Mouse (Mus musculus) embryonic facial prominence, embryonic 12.5 days (tissue): ENCODE measurements around the gene Mta2. TPM values are rescaled to one million over a fixed set of nuclear protein-coding genes. Genes with fewer than 3 reads are reported as not detected.

Experiments used
- ATAC-seq: fragments of 200-750 bp; cut with Nextera tagmentation; 2 replicates; pipeline ENCODE4 v1.8.0; 2017; ENCODE audit not compliant: insufficient number of reproducible peaks, insufficient read depth, low FRiP score, low TSS enrichment
- H3K27ac ChIP-seq: fragments of 300-500 bp; sonication (generic); 2 replicates; pipeline ENCODE4 v1.5.1; 2016; ENCODE audit warnings: mild to moderate bottlenecking
- H3K27me3 ChIP-seq: fragments of 300-500 bp; sonication (generic); 2 replicates; pipeline ENCODE4 v1.6.1; 2016; ENCODE audit warnings: mild to moderate bottlenecking, moderate library complexity
- H3K36me3 ChIP-seq: fragments of 300-500 bp; sonication (generic); 2 replicates; pipeline ENCODE4 v1.6.1; 2016; ENCODE audit warnings: mild to moderate bottlenecking
- H3K4me1 ChIP-seq: fragments of 300-500 bp; sonication (generic); 2 replicates; pipeline ENCODE4 v1.6.1; 2016
- H3K4me2 ChIP-seq: fragments of 300-500 bp; sonication (generic); replicated peaks from 2 replicates; pipeline ENCODE4 v1.6.1; 2016; ENCODE audit warnings: mild to moderate bottlenecking, moderate library complexity
- H3K4me3 ChIP-seq: fragments of 300-500 bp; sonication (generic); 2 replicates; pipeline ENCODE4 v1.5.1; 2016; ENCODE audit warnings: mild to moderate bottlenecking
- H3K9ac ChIP-seq: fragments of 300-500 bp; sonication (generic); 2 replicates; pipeline ENCODE4 v1.6.1; 2016; ENCODE audit warnings: mild to moderate bottlenecking, moderate library complexity
- H3K9me3 ChIP-seq: fragments of 300-500 bp; sonication (generic); 2 replicates; pipeline ENCODE4 v1.6.1; 2016; ENCODE audit warnings: mild to moderate bottlenecking, moderate library complexity
- WGBS: fragments of 180-500 bp; shearing (Covaris S2); methylation state at CpG from one replicate; pipeline ENCODE4 v1.1.7; 2016; 5-methylcytosine and 5-hydroxymethylcytosine counted together
- polyA plus RNA-seq: library from polyadenylated mRNA; unstranded; fragments of >200 nt; fragmentation: Nextera tagmentation; extraction: Ambion mirVana; gene quantifications from 2 replicates; pipeline ENCODE4 v1.2.1, GENCODE M21; 2016

Mta2 gene
- polyA plus RNA-seq, 1 experiment from 2014 or later = 202 TPM

DNA sequence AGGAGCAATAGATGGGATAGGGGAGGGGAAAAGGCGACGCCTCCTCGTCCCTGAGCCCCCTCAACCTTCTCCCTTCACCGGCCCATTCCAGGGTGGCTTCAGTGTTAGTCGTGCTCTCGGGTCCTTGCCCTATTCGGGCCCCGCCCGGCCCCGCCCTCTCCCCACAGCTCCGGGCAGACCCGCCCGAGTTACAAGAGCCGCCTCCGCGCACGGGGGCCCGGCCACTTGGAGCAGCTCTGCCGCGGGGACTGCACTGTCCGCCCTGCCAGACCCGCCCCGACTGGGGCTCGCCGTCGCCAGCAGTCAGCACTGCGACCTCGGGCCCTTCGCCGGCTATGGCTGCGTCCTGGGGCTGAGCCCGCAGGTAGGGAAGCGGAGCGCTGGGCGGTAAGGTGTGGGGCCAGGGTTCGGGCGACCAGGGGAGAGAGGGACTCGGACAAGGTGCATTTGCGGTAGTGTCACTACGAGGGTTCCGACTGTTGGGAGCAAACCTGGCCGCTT, 47.4 kb downstream of the Mta2 start, which contains the start of gene Ahnak:
Gene Ahnak, plus strand, starts transcription at position 219 of the 501 bp plus-strand sequence.
- Histone ChIP-seq H3K9me3 (no peaks in the 10 kb centered on the region), H3K27me3 (no peaks in the 10 kb centered on the region), H3K9ac (peak within 1 kb of the TSS; percentile 88), H3K27ac (peak within 1 kb of the TSS; percentile 97), H3K4me3 (peak within 1 kb of the TSS; percentile 69), H3K36me3 (no peaks in the 10 kb centered on the region), H3K4me2 (peak within 1 kb of the TSS; percentile 68), H3K4me1 (peaks cover 57% of the 10 kb centered on the region)
- WGBS = under 1% methylated on average over 39 of the region's 42 CpGs
- peak; percentile 31 for ATAC-seq

DNA sequence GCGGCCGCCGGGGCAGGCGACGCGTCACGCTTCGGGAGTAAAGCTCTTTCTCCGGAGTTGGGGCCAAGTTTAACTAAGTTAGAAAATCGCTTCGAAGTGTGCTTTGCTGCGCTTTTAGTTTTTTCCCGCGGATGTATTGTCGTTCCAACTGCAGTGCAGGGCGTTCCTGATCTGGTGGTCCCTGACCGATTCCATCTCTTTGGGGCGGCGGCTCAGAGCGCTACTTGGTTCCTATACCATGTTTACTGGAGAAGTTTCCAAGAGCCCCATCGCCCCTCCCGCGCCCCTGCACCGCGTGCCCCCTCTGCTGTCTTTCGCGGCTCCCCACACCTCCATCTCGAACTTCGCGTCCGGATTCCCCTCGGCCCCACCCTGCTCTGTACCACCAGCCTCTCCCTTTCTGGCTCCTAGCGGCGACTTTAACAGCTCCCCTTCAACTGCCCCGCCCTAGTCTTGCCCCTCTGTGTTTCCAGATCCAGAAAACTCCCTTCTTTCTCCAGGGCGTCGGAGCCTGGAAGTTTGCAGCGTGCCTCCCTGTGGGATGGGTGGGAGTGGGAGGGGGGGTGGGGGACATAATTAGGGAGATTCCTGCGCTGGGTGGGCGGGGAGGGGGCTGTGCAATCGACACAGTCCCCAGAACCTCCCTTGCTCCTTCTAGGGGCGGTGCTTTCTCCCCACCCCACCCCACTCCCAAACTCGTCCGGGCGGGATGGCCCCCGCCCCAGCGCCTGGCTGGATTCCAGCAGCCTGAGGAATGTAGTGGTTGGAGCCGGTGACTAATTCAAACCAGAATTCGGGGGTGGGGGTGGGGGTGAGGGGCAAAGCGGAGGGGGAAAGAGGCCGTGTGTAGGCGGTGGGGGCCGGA, 48.1 kb downstream of the Mta2 start:
- no peaks in the 10 kb centered on the region for H3K36me3 ChIP-seq
- WGBS = under 1% methylated on average over 52 of the region's 53 CpGs
- peak; percentile 87 for ATAC-seq
- peaks cover 50% of the 10 kb centered on the region for H3K4me1 ChIP-seq
- no peaks in the 10 kb centered on the region for H3K9me3 ChIP-seq
- H3K27me3 ChIP-seq = no peaks in the 10 kb centered on the region
- peak overlapping the region; percentile 97 for H3K27ac ChIP-seq
- peak overlapping the region; percentile 69 for H3K4me3 ChIP-seq
- peak overlapping the region; percentile 88 for H3K9ac ChIP-seq
- H3K4me2 ChIP-seq = peak overlapping the region; percentile 68

DNA sequence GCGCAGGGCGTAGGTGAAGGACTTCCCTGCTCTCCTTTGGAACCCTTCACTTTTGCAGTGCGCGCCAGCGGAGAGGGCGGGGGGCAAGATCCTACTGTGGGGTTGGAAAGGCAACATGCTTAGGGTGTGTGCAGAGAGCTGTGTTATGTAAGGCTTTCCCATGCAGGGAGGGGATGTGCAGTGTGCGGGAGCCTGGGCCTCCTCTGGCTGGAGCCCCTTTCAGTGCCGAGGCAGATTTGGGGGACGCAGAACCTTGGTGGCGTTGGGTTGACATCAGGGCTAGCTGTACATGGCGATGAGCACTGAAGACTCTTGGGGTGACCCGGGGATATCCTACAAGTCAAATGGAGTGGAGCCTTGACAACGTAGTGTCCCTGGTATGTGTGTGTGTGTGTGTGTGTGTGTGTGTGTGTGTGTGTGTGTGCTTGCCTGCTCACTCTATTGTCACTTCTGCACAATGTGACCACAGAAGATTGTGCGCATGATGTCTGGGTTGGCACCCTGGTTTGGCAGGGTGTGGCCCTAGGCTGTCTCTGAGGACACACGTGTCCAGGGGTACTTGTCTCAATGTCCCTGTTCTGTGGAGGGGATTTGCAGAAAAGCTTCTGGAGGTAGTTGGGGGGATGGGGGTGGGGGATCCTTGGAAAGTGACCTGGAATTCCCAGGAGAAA, 48.9 kb downstream of the Mta2 start:
- Histone ChIP-seq H3K9ac (peak overlapping the region; percentile 88), H3K9me3 (no peaks in the 10 kb centered on the region), H3K36me3 (no peaks in the 10 kb centered on the region), H3K4me2 (peak overlapping the region; percentile 68), H3K27me3 (no peaks in the 10 kb centered on the region), H3K27ac (peak overlapping the region; percentile 97), H3K4me3 (peak overlapping the region; percentile 69), H3K4me1 (peaks cover 46% of the 10 kb centered on the region)
- WGBS = 11% methylated on average over 15 of the region's 15 CpGs
- peak; percentile 74 for ATAC-seq

DNA sequence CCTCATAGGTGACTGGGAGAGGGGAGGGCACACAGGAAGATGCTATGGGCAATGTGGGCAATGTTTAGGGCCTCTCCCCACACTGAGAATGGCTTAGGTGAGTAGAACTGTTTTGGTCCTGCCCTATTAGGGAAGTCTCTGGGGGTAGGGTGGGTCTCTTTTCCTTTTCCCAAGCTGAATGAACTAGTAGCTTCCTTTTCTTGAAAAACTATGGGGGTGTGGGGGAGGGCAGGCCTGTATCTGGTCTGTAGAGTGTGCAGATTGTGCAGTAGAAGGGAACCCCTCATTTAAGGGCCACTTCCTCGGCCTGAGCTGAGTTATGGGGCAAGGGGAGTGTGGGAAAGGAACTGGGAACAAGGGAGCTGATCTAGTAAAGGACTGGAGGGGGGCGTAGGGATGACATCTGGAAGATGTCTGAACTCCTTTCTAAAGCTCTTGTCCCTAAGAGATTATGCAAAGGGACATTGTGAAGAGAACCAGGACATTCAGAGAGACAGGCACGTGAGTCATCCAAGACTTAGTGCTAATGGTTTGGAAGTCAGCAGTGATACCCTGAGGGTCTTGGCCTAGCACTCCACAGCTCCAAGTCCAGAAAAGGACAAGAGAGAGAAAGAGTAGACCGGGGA, 49.7 kb downstream of the Mta2 start:
- peaks cover 49% of the 10 kb centered on the region for H3K4me1 ChIP-seq
- H3K27ac ChIP-seq = peak overlapping the region; percentile 97
- peak overlapping the region; percentile 88; the same call in 1 of the 2 replicates for H3K9ac ChIP-seq
- WGBS = 58% methylated on average over 4 of the region's 4 CpGs
- no peaks in the 10 kb centered on the region for H3K36me3 ChIP-seq
- peak overlapping the region; percentile 69 for H3K4me3 ChIP-seq
- H3K9me3 ChIP-seq = no peaks in the 10 kb centered on the region
- ATAC-seq = no peak
- H3K27me3 ChIP-seq = no peaks in the 10 kb centered on the region
- peak overlapping the region; percentile 68 for H3K4me2 ChIP-seq

DNA sequence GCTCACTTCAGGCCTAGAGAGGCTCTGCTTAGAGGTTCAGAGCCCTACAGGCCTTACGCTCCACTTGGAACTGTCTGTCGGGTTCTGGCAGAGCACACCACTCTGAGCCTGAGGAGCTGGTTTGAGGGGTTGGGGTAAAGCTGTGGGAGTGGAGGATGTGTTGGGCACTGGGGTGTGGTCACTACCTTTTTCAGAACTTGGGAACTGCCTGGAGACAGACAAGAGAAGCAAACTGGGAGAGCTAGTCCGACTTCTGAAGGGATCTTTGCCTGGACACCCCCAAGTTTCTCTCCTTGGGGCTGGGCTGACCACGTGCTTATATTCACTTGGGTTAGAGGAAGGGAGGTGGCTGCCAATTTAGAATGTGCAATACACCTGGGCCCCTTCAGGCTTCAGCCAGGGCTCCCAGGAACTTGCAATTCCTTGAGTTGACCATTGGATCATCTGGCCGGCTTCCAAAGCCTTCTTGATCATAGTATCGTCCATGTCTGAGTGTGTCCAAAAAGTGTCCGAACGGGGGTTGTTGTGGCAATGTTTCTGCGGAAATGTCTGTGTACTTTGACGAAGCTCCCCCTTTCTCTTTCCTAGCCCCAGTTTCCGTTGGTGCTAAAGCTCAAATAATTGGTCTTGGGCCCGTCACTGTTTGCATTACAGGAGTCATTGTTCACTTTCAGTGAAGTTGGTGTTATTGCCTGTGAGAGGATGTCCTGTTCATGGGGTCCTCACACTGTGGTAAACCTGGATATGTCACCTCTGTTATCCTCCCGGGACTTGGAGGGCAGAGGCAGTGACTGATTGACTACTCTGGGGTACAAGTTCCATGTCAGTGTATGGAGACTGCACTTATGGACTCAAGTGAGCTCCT, 50.4 kb downstream of the Mta2 start:
- H3K4me1 ChIP-seq = peaks cover 55% of the 10 kb centered on the region
- WGBS = 77% methylated on average over 13 of the region's 13 CpGs
- H3K9ac ChIP-seq = no peak overlapping the region
- peak overlapping the region; percentile 69; the same call in 1 of the 2 replicates for H3K4me3 ChIP-seq
- no peaks in the 10 kb centered on the region for H3K9me3 ChIP-seq
- ATAC-seq = no peak
- no peaks in the 10 kb centered on the region for H3K27me3 ChIP-seq
- peak overlapping the region; percentile 64 for H3K27ac ChIP-seq
- H3K4me2 ChIP-seq = peak overlapping the region; percentile 68
- H3K36me3 ChIP-seq = no peaks in the 10 kb centered on the region

DNA sequence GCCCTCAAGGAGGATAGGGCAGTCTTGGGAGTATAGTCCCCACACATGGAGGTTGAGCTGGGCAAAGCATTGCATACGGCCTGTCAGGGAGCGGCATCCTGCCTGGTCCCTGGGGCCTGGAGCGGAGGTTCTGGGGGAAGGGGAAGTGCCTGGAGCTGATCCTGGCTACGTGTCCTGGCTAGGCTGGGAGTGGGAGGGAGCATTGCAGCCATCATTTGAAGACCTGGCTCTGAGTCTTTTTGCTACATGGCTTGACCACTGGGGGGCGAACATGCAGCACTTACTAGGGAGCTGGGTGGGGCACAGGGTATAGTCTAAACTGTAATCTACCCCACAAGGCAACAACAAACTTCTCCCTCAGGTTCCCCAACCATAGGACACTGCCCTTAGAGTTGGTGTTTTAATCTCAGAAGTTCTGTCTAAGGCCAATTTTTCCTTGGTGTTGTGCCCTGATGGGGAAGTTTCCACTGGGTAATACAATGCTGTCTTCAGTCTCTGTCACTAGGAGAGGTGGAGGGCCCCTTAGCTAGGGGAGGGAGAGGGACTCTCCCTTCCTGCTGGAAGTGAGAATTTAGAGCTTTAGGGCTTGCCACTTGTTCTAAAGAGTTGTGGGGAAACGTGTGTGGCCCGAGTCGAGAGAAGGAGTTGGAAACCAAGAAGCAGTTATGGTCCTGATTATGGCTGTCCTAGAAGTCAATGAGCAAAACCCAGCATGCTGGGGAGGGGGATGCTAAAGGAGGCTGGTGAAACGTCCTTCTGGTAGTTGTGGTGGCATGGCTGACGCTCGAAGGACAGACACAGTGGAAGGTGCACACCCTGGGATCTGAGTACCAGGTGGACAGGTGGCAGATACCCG, 51.3 kb downstream of the Mta2 start:
- no peaks in the 10 kb centered on the region for H3K27me3 ChIP-seq
- peak overlapping the region; percentile 68 for H3K4me2 ChIP-seq
- no peak overlapping the region for H3K9ac ChIP-seq
- peak overlapping the region; percentile 64; the same call in 1 of the 2 replicates for H3K27ac ChIP-seq
- no peak for ATAC-seq
- no peaks in the 10 kb centered on the region for H3K9me3 ChIP-seq
- 30% methylated on average over 12 of the region's 12 CpGs for WGBS
- H3K4me3 ChIP-seq = no peak overlapping the region
- H3K4me1 ChIP-seq = peaks cover 58% of the 10 kb centered on the region
- no peaks in the 10 kb centered on the region for H3K36me3 ChIP-seq

DNA sequence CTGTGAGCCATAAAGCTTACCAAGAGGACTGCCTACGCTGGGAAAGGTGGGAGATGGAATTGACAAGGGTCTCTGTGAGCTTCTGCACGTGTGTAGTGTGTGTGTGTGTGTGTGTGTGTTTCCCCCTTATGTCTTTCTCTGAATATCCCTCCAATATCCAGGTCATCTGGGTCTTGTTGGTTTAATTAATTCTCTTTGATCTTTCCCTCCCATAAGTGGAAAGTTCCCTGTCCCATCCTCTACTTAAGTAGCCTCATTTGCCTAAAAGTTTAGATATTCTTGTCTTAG, 51.9 kb downstream of the Mta2 start:
- no peaks in the 10 kb centered on the region for H3K9me3 ChIP-seq
- H3K4me2 ChIP-seq = peak overlapping the region; percentile 68; the same call in 1 of the 2 replicates
- H3K36me3 ChIP-seq = no peaks in the 10 kb centered on the region
- 58% methylated on average over 2 of the region's 2 CpGs for WGBS
- 0 out of 2 replicates have a peak overlapping the region, but pooled peaks have one; percentile 37 for H3K27ac ChIP-seq
- no peak for ATAC-seq
- H3K4me3 ChIP-seq = no peak overlapping the region
- H3K9ac ChIP-seq = no peak overlapping the region
- H3K4me1 ChIP-seq = peaks cover 56% of the 10 kb centered on the region
- H3K27me3 ChIP-seq = no peaks in the 10 kb centered on the region

DNA sequence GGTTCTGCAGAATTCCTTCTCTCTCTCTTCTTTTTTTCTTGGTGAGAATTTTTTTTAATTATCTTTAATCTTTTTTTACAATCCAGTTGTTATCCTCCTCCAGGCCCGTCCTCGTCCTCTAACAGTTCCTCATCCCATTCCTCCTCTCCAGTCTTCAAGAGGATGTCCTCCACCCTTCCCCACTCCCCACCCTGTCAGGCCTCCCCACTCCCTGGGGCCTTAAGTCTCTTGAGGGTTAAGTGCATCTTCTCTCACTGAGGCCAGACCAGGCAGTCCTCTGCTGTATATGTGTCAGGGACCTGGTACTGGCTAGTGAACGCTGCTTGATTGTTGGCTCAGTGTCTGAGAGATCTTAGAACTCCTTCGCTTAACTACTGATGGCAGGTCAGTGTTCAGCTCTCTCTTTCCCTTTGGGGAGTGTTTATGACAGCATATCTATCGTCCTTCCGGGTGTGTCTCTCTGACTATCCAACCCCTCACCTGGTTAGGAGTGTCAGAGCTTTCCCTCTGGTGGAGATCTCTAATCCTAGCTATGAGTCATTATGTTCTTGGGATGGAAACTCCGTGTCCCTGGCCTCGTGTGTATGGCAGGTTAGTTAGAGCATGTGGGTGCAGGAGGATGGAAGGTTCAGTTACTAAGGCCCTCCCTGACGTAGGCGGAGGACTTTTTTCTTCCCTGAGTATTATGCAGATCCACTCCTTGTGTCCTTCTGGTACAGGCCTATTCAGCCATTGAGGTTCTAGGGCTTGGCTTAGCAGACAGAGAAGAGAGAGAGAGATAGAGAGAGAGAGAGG, 53.3 kb downstream of the Mta2 start:
- Histone ChIP-seq H3K9me3 (no peaks in the 10 kb centered on the region), H3K9ac (no peak overlapping the region), H3K27ac (no peak overlapping the region), H3K36me3 (peaks cover 6% of the 10 kb centered on the region), H3K4me2 (no peak overlapping the region), H3K4me3 (no peak overlapping the region), H3K4me1 (peaks cover 53% of the 10 kb centered on the region), H3K27me3 (no peaks in the 10 kb centered on the region)
- WGBS = 83% methylated on average over 10 of the region's 10 CpGs
- no peak for ATAC-seq

DNA sequence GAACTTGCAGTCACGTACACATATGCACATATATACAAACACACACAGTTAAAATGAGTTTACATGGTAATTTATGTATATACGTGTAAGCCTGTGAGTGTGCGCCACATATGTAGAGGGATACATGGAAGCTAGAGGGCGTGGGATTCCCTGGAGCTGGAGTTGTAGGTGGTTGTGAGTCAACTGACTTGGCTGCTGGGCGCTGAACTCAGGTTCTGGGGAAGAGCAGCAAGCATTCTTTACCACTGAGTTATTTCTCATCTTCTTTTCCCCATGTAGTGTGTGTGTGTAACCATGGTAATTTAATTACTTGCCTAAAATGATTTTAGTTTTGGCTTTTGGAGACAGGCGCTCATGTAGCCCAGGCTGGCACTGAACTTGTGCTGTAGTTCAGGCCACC, 54.9 kb downstream of the Mta2 start:
- Histone ChIP-seq H3K36me3 (peaks cover 22% of the 10 kb centered on the region), H3K9ac (no peak overlapping the region), H3K4me2 (no peak overlapping the region), H3K27me3 (no peaks in the 10 kb centered on the region), H3K27ac (peak overlapping the region; percentile 51; the same call in 1 of the 2 replicates), H3K4me3 (no peak overlapping the region), H3K4me1 (peaks cover 42% of the 10 kb centered on the region), H3K9me3 (no peaks in the 10 kb centered on the region)
- ATAC-seq = no peak
- WGBS = 89% methylated on average over 6 of the region's 6 CpGs

DNA sequence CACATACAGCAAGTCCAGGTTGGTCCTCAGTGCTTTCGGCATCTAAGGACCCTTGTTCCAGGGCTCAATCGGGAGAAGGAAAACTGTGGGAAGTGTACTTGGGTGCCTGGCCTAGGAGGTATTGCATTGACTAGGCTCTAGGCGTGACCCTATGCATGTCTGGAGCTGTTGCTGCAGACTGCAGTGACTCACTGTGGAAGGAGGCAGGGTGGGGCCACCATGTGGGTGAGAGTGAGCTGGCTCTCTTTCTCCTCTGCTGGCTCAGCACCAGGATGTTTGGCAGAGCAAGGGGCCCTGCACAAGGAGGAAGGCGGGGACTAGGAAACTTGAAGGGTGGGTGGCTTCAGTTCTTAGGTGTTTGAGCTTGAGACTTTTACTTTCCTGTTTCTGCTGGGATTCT, 55.9 kb downstream of the Mta2 start:
- Histone ChIP-seq H3K4me3 (no peak overlapping the region), H3K9me3 (no peaks in the 10 kb centered on the region), H3K4me1 (peaks cover 33% of the 10 kb centered on the region), H3K36me3 (peaks cover 31% of the 10 kb centered on the region), H3K4me2 (no peak overlapping the region), H3K27ac (peak overlapping the region; percentile 51), H3K27me3 (no peaks in the 10 kb centered on the region), H3K9ac (no peak overlapping the region)
- WGBS = 77% methylated on average over 4 of the region's 4 CpGs
- ATAC-seq = peak; percentile 74
